Mouse (Mus musculus) frontal cortex, postnatal 36 days (tissue): ENCODE results near the gene Bckdha.

ENCODE experiments used
- DNase-seq, 2 experiments: peaks; one replicate each; pipeline ENCODE4 v3.0.0; 2022; ENCODE audit warnings: low spot score in 2 of 2

Gene Bckdha

DNA sequence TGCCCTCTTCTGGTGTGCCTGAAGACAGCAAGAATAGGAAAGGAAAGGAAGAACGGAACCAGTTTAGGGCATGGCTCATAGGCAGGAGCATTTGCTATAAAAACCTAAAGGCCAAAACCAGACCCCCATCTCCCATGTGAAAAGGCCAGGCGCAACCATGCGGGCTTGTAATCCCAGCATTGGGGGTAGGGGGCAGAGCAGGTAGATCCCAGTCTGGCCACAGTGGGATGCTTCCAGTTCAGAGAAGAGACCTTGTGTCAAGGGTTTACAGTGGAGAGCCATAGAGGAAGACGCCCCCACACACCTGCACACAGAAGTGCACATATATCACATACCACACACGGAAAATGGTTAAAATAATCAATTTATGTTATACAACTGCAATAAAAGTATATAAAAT, 44.7 kb downstream of the Bckdha start:
- DNase-seq = no peak

DNA sequence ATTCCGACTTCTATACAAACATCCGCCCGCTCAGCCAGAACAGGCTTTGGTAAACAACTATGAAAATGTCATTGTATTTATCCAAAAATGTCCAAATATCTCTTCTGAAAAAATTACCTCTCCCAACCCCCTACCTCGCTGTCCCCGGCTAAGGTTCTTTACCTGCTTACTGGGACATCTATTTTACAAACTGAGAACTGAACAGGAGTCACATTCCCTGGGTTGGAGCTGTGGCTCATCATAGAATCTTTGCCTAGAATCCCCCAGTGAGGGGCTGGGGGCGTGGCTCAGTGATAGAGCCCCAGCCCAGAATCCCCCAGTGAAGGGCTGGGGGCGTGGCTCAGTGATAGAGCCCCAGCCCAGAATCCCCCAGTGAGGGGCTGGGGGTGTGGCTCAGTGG, 47.3 kb downstream of the Bckdha start:
- no peak for DNase-seq

DNA sequence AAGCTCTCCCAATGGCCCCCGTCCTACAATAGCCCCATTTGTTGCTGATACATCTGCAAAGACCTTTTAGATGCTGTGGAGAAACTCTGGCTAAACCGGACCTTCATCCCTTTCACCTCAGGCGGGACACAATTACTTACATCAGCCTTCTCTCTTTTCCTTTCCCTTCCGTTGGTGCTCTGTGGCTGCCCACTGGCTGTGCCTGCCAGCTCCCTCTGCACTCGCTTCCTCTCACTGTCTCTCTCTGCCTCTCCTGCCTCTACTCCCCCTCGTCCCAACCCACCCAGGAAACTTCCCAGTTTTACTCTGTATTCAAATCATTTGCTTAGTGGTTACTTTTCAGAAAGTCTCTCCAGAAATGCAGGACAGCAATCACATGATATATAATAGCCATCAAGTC, 48.7 kb downstream of the Bckdha start:
- no peak for DNase-seq

DNA sequence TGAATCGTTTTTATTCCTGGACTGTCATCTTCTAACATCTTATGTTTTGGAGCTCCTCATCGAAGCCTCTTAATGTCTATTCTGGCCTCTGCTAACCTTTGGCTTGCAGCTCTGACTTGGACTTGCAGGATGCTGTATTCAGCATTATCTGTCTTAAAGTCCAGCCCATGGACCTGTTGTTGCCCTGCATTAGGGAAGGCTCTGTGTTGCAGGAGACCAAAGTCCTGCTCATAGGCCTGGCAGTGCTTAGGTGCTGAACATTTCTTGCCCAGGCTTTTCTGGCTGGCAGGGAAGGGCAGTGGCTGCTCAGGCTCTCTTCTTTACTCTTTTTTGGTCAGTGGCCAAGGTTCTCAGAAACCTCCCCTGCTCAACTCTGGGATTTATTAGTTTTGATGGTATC, 51.6 kb downstream of the Bckdha start:
- DNase-seq = no peak

DNA sequence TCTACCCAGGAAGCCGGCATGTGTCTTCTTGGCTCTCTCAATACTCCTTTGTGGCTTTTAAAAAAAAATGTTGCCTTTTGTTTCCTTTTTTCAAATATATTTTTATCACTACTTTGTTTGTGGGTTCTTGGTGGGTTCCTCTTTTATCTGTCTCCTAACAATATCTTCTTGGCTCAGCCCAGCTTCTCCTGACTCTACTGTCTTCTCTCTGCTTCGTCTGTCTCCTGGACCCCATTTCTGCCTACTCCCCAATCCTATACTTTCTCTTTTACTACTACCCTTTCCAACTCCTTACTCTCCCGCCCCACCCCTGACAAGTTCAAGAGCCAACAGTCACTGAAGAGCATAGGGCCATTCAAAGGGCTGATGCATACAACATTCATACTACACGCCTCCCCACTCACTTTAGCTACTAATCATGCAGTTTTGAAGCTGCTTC, 52.1 kb downstream of the Bckdha start:
- DNase-seq = no peak

DNA sequence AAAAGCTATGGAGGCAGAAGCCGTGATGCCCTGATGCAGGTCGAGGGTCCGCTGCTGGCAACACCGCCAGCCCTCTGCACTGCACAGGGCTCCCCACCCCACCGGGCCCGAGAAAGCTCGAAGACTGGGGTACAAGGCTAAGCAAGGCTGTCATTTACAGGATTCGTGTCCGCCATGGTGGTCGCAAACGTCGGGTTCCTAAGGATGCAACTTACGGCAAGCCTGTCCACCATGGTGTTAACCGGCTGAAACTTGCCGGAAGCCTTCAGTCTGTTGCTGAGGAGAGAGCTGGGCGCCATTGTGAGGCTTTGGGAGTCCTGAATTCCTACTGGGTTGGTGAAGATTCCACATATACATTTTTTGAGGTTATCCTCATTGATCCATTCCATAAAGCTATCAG, 57.4 kb downstream of the Bckdha start:
- DNase-seq = no peak

DNA sequence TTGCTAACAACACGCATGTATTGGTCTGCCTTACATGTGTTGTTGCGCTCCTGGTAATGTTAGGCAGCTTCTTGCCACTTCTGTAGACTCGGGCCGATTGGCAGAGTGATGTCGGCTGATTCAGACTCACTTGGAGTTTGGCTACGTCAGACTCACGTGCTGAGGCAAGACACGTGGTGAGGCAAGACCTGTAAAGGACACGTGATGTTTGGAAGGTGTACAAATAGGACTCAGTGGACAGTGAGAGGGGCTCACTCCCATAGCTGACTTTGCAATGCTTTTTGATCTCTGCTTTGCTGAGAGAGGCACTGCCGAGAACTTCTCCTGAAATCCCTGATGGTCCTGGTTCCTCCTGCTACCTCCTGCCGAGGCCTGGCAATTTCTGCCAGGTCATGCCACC, 58.1 kb downstream of the Bckdha start:
- no peak for DNase-seq

DNA sequence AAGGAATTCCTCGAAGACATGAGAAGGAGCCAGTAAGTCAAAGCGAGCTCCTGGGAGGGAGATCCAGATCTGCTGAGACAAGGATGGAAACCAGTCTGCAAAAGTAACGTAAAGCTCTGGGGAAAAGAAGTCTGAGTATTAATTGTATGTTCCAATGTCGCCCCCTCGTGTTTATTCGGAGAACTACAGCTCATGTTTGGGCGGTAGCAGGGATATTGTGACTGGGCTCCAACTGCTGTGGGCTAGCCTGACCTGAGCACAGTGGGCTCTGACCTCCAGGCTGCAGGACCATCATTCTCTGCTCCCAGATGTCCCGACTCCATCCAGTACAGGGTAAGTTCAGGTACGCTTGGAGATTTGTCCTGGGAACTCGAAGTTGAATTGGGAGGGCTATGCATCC, 59.1 kb downstream of the Bckdha start:
- peak; percentile 68 to 82 for DNase-seq

DNA sequence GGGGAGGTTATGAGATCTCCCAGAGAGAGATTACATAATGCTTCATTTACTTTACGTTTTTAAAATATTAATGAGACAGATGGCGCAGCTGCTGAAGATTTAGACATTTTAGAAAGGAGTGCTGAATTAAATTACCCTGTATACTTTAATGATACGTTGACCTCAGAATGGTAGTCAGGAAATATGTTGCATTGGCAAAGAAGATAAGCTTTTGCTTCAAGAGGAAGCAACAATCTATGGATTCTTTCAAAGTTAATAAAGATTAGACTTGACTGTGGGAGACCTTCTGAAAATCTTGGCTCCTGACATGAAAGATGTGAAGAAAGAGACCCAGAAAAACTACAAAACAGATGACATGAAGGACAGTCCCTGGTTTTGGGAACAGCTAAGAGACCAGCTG, 64.9 kb downstream of the Bckdha start:
- no peak for DNase-seq

DNA sequence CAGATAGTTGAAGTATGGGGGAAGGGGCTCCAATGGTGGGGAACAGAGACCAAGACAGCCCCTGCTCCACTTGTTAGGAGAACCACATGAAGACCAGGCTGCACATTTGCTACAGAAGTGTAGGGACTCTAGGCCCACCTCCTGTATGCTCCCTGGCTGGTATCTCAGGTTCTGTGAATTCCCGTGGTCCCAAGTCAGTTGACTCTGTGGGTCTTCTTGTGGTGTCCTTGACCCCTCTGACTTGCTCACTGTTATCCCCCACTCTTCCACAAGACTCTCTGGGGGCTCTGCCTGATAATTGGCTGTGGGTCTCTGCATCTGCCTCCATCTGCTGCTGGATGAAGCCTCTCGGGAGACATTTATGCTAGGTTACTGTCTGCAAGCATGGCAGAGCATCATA, 67.6 kb downstream of the Bckdha start:
- DNase-seq = no peak

DNA sequence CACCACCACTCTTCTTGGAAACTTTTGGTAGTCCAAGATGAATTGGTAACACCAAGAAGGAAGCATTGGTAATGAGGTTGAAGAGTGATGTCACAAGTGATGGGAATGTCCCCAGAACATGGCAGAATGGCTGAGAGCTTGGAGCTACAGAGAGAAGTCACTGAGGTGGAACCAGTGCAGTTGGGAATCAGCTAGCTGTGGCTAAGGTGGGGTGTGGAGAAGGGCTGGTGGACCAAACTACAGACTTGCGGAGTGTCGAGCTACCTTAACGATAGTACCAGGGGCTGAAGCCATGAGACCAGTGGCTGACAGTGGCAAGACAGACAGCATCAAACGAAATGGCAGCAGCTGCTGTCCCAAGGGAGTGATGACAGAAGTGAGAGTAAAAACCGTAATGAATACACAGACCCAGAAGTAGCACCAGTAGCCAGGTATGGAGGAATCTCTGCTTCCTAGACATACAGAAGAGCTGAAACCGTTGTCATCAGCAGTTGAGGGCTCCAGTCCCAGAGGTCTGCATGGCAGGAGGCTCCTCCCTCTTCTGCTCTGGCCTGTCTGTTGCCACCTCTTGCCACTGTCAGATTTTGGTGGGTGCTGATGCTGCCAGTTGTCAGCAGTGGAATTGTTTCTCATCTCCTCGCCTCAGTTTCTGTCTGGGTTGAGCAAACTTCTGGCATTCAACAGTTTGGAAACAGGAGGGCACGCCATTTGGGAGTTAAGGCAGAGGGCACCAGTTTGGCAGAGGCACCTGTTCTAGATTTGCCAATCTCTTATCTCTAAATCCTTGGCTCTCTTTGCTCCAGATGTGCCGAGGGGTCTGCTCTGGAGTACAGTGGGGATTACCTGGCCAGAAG, 73.2 kb downstream of the Bckdha start:
- no peak for DNase-seq

DNA sequence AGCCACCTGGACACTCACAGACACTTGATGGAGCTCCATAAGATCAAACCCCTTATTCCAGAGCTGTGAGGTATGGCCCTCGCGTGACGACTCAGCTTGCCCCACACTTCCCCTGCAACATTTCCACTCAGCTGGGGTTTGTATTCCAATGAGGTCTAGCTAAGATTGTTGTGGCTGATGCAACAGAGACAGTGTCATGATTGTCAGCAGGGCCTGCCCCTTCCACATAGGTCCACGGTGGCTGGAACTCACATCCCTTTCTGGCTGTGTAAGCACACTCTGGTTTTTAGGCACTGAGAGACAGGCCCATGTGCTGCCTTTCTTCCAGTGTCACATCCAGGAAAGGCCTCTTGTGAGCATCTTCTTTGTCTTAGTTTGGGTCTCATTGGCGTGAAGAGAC, 74.1 kb downstream of the Bckdha start:
- DNase-seq = no peak

DNA sequence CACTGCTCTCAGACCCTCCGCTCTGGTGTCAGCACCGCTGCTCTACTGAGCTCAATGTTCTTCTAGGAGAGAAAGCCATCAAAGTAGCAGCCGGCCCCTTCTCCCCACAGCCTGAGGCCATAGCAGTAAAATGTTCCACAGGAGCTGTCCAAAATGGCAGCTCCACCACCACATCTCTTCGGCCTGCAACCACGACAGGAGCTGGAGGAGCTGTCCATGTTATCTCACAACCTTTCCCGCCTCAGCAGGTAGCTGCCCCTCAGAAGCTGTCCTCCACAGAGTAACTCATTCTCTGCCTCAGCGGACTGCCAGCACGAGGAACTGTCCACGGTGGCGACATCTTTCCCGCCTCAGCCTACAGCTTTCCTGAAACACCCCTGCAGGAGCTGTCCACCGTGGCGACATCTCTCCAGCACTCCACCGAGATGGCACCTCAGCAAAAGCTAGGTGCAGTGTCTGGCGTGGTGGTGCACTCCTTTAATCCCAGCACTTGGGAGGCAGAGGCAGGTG, 76.4 kb downstream of the Bckdha start:
- DNase-seq = no peak
